Mouse (Mus musculus): ENCODE measurements around the gene Mt4.

- peak; percentile 81 to 99 for TF ChIP-seq POLR2A (IDR thresholded peaks at IDR 0.05; ENCODE audit: control insufficient read depth in 1 of 2, insufficient read depth in 1 of 2, low read depth in 1 of 2, low read length in 2 of 2, poor library complexity in 1 of 2)
- peak in 1 of 3 experiments; percentile 11; a peak in 1 of 6 replicates for TF ChIP-seq CTCF (IDR thresholded peaks at IDR 0.05 in 2 of 3, conservative IDR thresholded peaks at IDR 0.05 in 1 of 3; ENCODE audit: control insufficient read depth in 1 of 3, insufficient read depth in 1 of 3, low read depth in 2 of 3, low read length in 3 of 3, poor library complexity in 1 of 3, severe bottlenecking in 1 of 3)
- TF ChIP-seq ETS1 (IDR thresholded peaks at IDR 0.05; ENCODE audit: low read depth, low read length) = peak; percentile 43; the same call in 1 of the 2 replicates
- TF ChIP-seq MYC (IDR thresholded peaks at IDR 0.05; ENCODE audit: low read depth, low read length) = peak; percentile 62; the same call in 1 of the 2 replicates
- TF ChIP-seq TBP (IDR thresholded peaks at IDR 0.05; ENCODE audit: low read depth, low read length) = peak; percentile 87
These were observed 38.7 kb upstream of the Mt4 start, which contains the start of gene Bbs2 for GRCm38 (mm10) chr8:94098081-94098974.

All from MEL (cell line).